Mouse (Mus musculus): ENCODE data around the gene Fiz1.

GRCm38 (mm10) chr7:5046112-5046511 is 31.6 kb upstream of the Fiz1 start:
- TF ChIP-seq CTCF (IDR thresholded peaks at IDR 0.05; ENCODE audit: extremely low read depth, insufficient read depth, low read length) (0 out of 2 replicates have a peak, but pooled peaks have one; percentile 0), POLR2A (IDR thresholded peaks at IDR 0.05; ENCODE audit: extremely low read depth, insufficient read depth, low read length) (no peak)
